Mouse (Mus musculus) erythroblast, embryonic 14.5 days (primary cell): Measurements from ENCODE around the gene Lmbrd2. TPM values are rescaled to one million over a fixed set of nuclear protein-coding genes. Genes with fewer than 3 reads are reported as not detected.

Experiments used
- H3K27me3 ChIP-seq: 2 replicates; pipeline ENCODE4 v1.6.1; 2012; ENCODE audit warnings: inconsistent platforms; ENCODE audit not compliant: control insufficient read depth
- H3K36me3 ChIP-seq: 2 replicates; pipeline ENCODE4 v1.6.1; 2012; ENCODE audit warnings: mild to moderate bottlenecking, inconsistent platforms; ENCODE audit not compliant: control insufficient read depth
- H3K4me1 ChIP-seq: 2 replicates; pipeline ENCODE4 v1.6.1; 2012; ENCODE audit warnings: inconsistent platforms; ENCODE audit not compliant: control insufficient read depth
- H3K4me3 ChIP-seq: replicated peaks from 2 replicates; pipeline ENCODE3; 2012; ENCODE audit warnings: moderate library complexity, mild to moderate bottlenecking, inconsistent platforms
- H3K9me3 ChIP-seq: 2 replicates; pipeline ENCODE4 v1.6.1; 2012; ENCODE audit warnings: low read length, inconsistent platforms, mixed read lengths; ENCODE audit not compliant: control insufficient read depth
- GATA1 ChIP-seq: IDR thresholded peaks from 2 replicates; pipeline ENCODE4 v1.6.1; 2012; ENCODE audit warnings: low read length, inconsistent platforms, mixed read lengths
- TAL1 ChIP-seq: IDR thresholded peaks from 3 replicates; pipeline ENCODE4 v1.6.1; 2012; ENCODE audit warnings: low read length, inconsistent platforms, mixed read lengths
- polyA plus RNA-seq: library from polyadenylated mRNA; stranded (reverse); fragments of >175 nt; gene quantifications from 2 replicates; pipeline ENCODE4 v1.2.3, GENCODE M21; 2012

Gene Lmbrd2
- polyA plus RNA-seq, 1 experiment = 0.01 TPM

GRCm38 (mm10) chr15:9111648-9112047 is 28.7 kb upstream of the Lmbrd2 start:
- no peak for TF ChIP-seq TAL1
- no peak for TF ChIP-seq GATA1
- no peaks in the 10 kb centered on the region for H3K27me3 ChIP-seq
- no peaks in the 10 kb centered on the region for H3K9me3 ChIP-seq
- H3K36me3 ChIP-seq = peaks cover 96% of the 10 kb centered on the region
- H3K4me3 ChIP-seq = no peak overlapping the region
- no peaks in the 10 kb centered on the region for H3K4me1 ChIP-seq

GRCm38 (mm10) chr15:9113556-9113955 is 26.8 kb upstream of the Lmbrd2 start:
- Histone ChIP-seq H3K4me1 (no peaks in the 10 kb centered on the region), H3K9me3 (no peaks in the 10 kb centered on the region), H3K36me3 (peaks cover 96% of the 10 kb centered on the region), H3K4me3 (no peak overlapping the region), H3K27me3 (no peaks in the 10 kb centered on the region)
- TF ChIP-seq TAL1 (no peak), GATA1 (no peak)

- peaks cover 96% of the 10 kb centered on the region for H3K36me3 ChIP-seq
- no peaks in the 10 kb centered on the region for H3K27me3 ChIP-seq
- peaks cover 2% of the 10 kb centered on the region; the same call in 1 of the 2 replicates for H3K4me1 ChIP-seq
- TF ChIP-seq GATA1 (no peak), TAL1 (no peak)
- H3K4me3 ChIP-seq = no peak overlapping the region
- H3K9me3 ChIP-seq = no peaks in the 10 kb centered on the region
Measured at GRCm38 (mm10) chr15:9114131-9114530, 26.2 kb upstream of the Lmbrd2 start.

GRCm38 (mm10) chr15:9114599-9114998 is 25.8 kb upstream of the Lmbrd2 start:
- Histone ChIP-seq H3K27me3 (no peaks in the 10 kb centered on the region), H3K36me3 (peaks cover 97% of the 10 kb centered on the region), H3K4me1 (peaks cover 2% of the 10 kb centered on the region; the same call in 1 of the 2 replicates), H3K4me3 (no peak overlapping the region), H3K9me3 (no peaks in the 10 kb centered on the region)
- no peak for TF ChIP-seq TAL1
- TF ChIP-seq GATA1 = no peak

GRCm38 (mm10) chr15:9118852-9119251 is 21.5 kb upstream of the Lmbrd2 start:
- Histone ChIP-seq H3K36me3 (peaks cover 100% of the 10 kb centered on the region), H3K27me3 (no peaks in the 10 kb centered on the region), H3K4me1 (peaks cover 2% of the 10 kb centered on the region; the same call in 1 of the 2 replicates), H3K9me3 (no peaks in the 10 kb centered on the region), H3K4me3 (no peak overlapping the region)
- TF ChIP-seq TAL1 (no peak), GATA1 (no peak)

- Histone ChIP-seq H3K4me3 (no peak overlapping the region), H3K36me3 (peaks cover 100% of the 10 kb centered on the region), H3K9me3 (no peaks in the 10 kb centered on the region)
Measured at GRCm38 (mm10) chr15:9120081-9120480, 20.3 kb upstream of the Lmbrd2 start.

GRCm38 (mm10) chr15:9122989-9123388 is 17.4 kb upstream of the Lmbrd2 start:
- Histone ChIP-seq H3K4me3 (no peak overlapping the region), H3K36me3 (peaks cover 99% of the 10 kb centered on the region), H3K4me1 (peaks cover 9% of the 10 kb centered on the region), H3K27me3 (no peaks in the 10 kb centered on the region), H3K9me3 (no peaks in the 10 kb centered on the region)
- TF ChIP-seq TAL1 = no peak
- TF ChIP-seq GATA1 = no peak

More at GRCm38 (mm10) chr15:9120081-9120480, 20.3 kb upstream of the Lmbrd2 start:
- Histone ChIP-seq H3K4me1 (peaks cover 2% of the 10 kb centered on the region; the same call in 1 of the 2 replicates), H3K27me3 (no peaks in the 10 kb centered on the region)
- TF ChIP-seq TAL1 (no peak), GATA1 (no peak)

- Histone ChIP-seq H3K4me3 (no peak overlapping the region), H3K27me3 (no peaks in the 10 kb centered on the region), H3K4me1 (peaks cover 6% of the 10 kb centered on the region), H3K36me3 (peaks cover 98% of the 10 kb centered on the region), H3K9me3 (no peaks in the 10 kb centered on the region)
- no peak for TF ChIP-seq TAL1
- no peak for TF ChIP-seq GATA1
Measured at GRCm38 (mm10) chr15:9124856-9125255, 15.5 kb upstream of the Lmbrd2 start.

- no peaks in the 10 kb centered on the region for H3K27me3 ChIP-seq
- peaks cover 6% of the 10 kb centered on the region for H3K4me1 ChIP-seq
- no peaks in the 10 kb centered on the region for H3K9me3 ChIP-seq
- no peak for TF ChIP-seq TAL1
- TF ChIP-seq GATA1 = no peak
- no peak overlapping the region for H3K4me3 ChIP-seq
- H3K36me3 ChIP-seq = peaks cover 96% of the 10 kb centered on the region
Measured at GRCm38 (mm10) chr15:9127051-9127791, 13.1 kb upstream of the Lmbrd2 start.
